Mouse (Mus musculus): Measurements from ENCODE around the gene Vmn2r7.

- TF ChIP-seq POLR2A (IDR thresholded peaks at IDR 0.05; ENCODE audit: low read depth, low read length) (no peak), CTCF (IDR thresholded peaks at IDR 0.05; ENCODE audit: extremely low read depth, insufficient read depth, insufficient read length, insufficient replicate concordance) (no peak)
Observed at GRCm38 (mm10) chr3:64842881-64843280, 1.7 kb downstream of the Vmn2r7 start.

Data from spleen, adult 2 months (tissue).